Mouse (Mus musculus) right cerebral cortex, postnatal 10 days (tissue): Measurements from ENCODE around the gene Eif3d.
A peak's percentile ranks its signal among the peaks of the same experiment; 100 is the strongest.
"Not testable (repeated sequence)": the region's sequence is repeated elsewhere in the genome, so short reads cannot be mapped to it uniquely, and the experiment has no call there.

Source experiments
- DNase-seq, 2 experiments: peaks; one replicate each; pipeline ENCODE4 v3.0.0; 2021; ENCODE audit warnings: low spot score in 2 of 2

Gene Eif3d

DNA sequence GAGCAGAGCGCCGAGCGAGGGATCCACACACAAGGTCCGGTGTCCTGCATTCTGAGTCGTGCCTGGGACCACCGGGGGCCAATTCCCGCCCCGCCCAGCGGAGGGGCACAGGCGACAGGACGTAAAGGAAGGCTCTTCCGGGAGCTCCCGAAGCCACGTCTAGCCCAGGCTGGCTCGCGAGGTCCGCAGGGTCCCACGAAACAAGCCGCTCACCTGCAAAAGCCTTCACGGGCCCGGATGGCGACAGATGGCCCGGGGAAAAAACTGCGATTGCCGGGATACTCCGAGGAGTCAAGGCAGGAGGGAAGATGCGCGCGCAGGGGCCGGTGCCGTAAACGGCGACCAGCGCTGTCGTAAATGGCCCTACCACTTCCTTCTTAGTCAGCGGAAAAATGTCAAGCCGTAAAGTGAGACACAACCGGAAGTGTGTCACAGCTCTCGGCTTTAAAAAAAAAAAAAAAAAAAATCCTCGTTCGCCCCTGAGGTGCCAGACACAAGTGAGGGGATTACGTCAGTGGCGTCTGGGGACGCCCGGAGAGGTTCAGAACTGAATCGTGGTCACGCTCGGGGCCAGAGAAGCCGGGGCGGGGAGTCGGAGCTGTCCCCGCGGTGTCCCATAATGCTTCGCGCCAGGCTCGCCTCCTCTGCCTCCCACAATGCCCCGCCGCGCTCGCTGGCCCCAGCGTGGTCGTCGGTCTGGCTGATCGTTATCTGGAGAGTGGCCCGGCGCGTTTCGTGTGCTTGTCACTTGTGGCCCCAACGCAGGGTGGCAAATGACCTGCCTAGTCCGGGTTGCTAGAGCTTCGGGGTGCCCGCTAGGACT, at the start of gene Eif3d:
Gene Eif3d, minus strand, starts transcription at position 344 of the 823 bp plus-strand sequence.
- peak; percentile 98 to 99 for DNase-seq

DNA sequence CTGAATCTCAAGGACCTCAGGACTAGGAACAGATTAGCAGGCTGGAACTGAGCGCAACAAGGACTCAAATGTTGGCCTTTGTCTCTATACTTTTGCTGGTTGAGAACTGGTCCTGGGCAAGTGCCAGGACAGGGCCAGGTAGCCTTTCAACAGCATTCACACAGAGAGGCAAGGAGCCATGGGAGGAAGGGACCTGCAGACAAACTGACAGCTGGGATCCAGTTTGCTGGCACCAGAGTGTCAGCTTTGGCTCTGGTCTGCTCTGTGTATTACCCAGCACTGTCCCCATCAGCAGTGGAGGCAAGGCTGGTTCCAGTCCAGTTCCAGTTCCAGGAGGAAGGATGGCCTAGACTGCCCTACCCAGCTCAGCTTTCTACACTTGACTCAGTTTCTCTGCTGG, 43.4 kb upstream of the Eif3d start:
- no peak for DNase-seq

- not testable (repeated sequence) for DNase-seq
These were observed 37.6 kb upstream of the Eif3d start for GRCm38 (mm10) chr15:78008206-78008605.

GRCm38 (mm10) chr15:78003929-78004328, 33.3 kb upstream of the Eif3d start:
- no peak for DNase-seq

GRCm38 (mm10) chr15:78001400-78001799, 30.8 kb upstream of the Eif3d start:
- DNase-seq, result no peak

- DNase-seq, result no peak
These were observed 17.9 kb upstream of the Eif3d start for GRCm38 (mm10) chr15:77988541-77988940.

DNA sequence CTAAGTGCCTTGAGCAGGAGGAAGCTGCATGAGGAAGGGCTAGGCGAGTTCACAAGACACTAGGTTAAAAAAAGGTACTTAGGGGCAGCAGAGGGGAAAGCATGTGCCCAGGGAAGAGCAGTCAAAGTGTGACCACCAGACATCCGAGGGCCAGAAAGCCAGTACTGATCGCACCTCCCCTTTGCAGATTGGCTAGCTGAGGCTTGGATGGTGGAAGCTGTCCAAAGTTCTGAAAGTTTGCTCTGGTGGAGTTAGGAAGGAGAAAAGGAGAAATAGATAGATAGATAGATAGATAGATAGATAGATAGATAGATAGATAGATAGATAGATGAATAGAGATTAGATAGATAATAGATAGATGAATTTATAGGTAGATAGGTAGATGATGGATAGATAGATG, 12.8 kb upstream of the Eif3d start:
- no peak for DNase-seq

DNA sequence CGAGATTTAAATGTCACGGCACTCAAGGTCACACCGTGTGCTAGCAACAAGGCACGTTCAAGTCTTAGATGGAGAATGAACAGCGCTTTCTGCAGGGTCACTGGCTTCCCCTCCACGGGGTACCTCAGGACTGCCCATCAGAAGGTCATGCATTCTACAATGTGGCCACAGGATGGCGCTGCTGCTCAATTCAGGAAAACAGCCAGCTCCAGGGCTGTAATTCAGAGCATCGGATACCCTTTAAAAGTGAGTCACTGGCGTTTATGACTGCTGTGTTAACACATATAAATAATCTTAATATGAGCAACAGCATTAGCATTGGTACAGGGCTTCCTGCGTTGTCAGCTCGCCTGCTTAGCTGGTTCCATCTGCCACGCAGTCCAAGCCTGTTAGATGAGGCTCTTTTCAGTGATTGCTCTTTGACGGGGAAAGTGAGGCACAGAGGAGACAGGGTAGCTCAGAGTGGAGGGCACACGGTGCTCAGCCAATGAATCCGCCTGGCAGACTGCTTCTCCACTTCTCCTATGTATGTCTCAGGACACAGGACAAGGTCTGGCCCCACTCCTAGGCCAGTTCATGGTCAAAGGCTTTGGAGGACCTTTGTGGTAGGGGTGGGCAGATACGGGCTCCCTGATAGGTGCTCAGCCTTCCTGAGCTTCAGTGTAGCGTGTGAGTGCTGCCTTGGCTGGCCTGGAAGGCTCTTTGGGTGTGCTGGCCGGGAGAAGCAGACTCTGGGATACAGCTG, 11.8 kb upstream of the Eif3d start:
- DNase-seq, result peak; percentile 80 to 88

GRCm38 (mm10) chr15:77981181-77981680, 10.6 kb upstream of the Eif3d start:
- no peak for DNase-seq

GRCm38 (mm10) chr15:77979427-77979865, 8.8 kb upstream of the Eif3d start:
- no peak for DNase-seq

DNA sequence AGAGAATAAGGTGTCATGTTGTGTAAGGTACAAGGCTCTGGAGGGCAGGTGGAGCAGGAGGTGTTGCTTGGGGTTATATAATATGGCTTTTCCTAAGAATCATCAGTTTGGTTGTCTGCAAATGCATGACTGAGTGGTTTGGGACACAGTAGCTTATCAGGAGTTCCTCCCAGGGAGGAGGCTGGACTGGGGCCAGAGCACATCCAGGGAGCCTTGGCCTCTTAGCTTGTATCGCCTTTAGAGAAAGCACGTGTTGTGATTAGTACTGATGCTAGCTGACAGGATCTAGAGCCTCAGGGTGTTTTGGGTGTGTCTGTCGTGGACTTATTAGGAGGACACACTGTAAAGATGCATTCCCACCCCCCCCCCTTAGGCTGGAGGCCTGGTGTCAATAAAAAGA, 7.0 kb upstream of the Eif3d start:
- DNase-seq, result no peak

DNA sequence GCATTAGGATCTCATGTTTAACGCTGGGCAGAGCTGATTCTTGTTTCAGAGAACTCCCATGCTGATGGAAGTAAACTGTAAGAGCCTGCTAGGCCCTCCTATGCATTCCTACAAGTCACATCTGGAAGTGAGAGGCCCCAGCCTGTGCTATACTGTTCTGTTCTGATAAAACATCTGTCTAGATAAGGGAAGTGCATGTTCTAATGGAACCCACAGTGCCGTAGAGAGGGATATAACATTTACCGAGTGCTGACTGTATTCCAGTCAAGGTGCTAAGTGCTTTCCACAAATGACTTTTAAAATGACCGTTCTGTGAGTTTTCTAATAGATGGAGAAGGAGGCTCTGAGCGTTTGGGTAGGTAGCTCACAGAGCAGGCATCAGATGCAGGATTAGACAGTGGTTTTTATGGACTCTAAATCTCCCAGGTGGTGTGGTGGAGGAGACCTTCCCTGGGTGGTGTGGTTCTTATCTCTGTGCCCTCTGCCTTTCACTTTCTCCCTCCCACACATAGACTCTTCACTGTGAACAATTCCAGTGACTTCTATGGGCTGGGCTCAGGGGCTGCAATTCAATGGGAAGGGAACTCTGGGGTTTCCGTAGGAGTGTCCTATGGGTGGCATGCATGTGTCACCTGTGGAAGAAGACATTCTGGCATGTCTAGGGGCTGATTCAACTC, 3.7 kb upstream of the Eif3d start:
- no peak for DNase-seq

DNA sequence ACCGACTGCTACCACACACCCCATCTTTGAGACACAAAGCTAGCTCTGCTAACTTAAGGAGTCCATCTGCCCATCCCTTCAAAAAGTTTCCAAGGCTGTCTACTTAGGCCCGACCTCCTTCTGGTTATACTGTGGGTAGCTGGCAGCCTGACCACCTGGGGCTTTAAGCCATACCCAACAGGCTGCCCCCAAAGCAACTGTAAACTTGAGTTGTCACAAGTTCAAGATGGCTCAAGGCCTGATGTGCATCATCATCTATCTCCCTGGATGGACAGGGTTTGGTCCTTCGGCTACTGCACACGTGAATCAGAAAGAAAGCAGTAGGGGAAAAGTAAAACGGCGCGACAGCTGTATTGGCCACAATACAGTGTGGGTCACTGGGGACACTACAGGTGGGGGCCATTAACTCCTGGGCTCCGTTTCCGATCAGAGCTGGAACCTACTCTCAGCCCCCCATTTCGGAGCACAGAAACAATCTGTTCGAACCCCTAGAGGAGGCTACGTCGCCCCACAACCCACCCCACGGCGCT, 608 bp downstream of the Eif3d start:
- no peak for DNase-seq

DNA sequence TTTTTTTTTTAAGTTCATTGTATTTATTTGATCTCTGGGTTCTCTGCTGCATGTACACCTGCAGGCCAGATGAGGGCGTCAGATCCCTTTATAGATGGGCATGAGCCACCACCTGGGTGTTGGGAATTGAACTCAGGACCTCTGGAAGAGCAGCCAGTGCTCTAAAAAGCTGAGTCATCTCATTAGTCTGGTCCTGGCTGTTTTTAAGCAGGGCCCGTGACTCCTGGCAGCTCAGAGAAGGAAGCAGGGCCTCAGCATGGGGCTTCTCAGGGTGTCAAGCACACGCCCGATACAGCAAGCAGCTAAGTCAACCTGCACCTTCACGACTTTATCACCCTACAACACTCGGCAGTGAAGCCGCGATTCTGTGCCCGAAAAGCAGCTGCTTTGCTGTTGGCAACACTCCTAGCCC, 5.5 kb downstream of the Eif3d start:
- DNase-seq, result no peak

- no peak for DNase-seq
These were observed 8.2 kb downstream of the Eif3d start for GRCm38 (mm10) chr15:77962447-77962846.

GRCm38 (mm10) chr15:77960693-77961092, 9.9 kb downstream of the Eif3d start:
- no peak for DNase-seq

DNA sequence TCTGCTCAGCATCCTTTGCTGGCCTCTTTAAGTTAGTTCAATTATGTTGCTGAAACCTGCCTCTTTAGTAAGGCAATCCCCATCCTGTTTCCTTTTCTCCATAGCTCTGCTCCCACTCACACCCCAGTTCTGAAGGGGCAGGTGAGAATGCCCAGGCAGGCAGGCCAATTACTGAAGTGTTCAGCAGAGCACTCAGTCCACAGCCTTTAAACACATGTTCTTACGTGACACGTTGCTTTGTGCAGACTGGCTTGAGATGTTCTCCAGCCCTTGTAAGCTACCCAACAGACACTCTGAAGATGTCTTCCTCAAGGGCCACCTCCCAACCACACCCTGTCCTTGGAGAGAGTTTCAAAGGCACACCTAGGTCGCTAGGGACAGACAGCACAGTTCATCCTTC, 12.5 kb downstream of the Eif3d start:
- no peak for DNase-seq

- DNase-seq, result no peak
These were observed 13.0 kb downstream of the Eif3d start for GRCm38 (mm10) chr15:77957625-77958024.

DNA sequence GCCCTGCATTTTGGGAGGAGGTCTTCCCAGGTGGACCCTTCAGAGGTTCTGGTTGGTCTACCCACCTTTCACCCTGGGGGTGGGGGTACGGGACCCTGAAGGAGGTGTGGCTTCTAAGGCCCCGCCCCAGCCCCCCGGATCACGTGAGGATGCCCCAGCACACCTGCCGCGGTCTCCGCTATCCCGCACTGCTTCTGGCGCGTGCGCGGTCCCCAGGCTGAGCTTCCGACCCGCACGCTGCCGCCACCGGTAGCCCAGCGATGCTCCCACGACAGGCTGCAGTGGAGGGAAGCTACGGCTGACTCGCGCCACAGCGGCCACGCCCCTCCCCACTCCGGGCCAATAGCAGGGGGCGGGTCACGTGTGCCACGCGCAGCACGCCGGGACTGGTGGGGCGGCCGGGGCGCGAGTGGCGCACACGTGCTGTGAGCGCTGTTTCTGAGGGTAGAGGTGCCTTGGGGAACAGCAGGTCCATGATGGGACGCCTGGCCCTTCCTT, 14.2 kb downstream of the Eif3d start, which contains the start of gene Foxred2:
Gene Foxred2, minus strand, starts transcription at position 319 of the 498 bp plus-strand sequence.
- DNase-seq, result peak; percentile 93 to 94

- DNase-seq, result peak in 1 of 2 experiments; percentile 61
These were observed 14.9 kb downstream of the Eif3d start for GRCm38 (mm10) chr15:77955440-77956403.
